16 mouse cellular contexts compared by ENCODE assay signal in the genomic region with DNA sequence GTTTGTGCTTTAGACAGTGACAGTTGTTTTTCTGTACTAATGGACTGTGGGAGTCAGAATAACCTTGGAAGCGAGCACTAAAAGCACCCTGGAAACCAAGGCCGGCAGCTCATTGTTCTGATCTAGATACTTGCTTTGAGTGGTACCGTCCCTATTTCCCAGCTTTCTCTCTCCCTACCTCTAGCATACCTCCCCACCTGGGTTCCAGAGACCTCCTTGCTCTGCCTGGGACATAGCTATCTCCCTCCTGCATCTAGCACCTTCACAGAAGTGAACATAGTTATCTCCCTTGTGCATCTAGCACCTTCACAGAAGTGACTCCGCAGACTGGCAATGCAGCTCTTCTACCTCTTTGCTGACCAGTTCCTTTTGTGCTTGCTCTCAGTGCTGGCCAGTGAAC. TPM values are rescaled to one million over a fixed set of nuclear protein-coding genes. Genes with fewer than 3 reads are reported as not detected.
DNase-seq lines count a peak whose midpoint lies in the region; ATAC-seq lines count a peak whose summit lies in the region.
"Had no signal": no experiment of that assay in that cellular context is flagged by ENCODE, and none has a peak within 500 bp of the region (broad histone marks: within the 10 kb centered on the region; RNA-seq: fewer than 3 reads in every experiment).

No protein-coding gene starts in this region.

- no peak overlapping the region for H3K4me2 ChIP-seq in forebrain, embryonic 11.5 days (ENCODE audit: low read depth, low read length, severe bottlenecking)
- no peak overlapping the region for H3K4me2 ChIP-seq in midbrain, embryonic 13.5 days (replicated peaks)
- H3K4me2 ChIP-seq: embryonic facial prominence, embryonic 15.5 days had no signal

- 0 out of 2 replicates have a peak overlapping the region, but pooled peaks have one; percentile 56 for H3K27ac ChIP-seq in forebrain, embryonic 10.5 days
- H3K27ac ChIP-seq in forebrain, embryonic 11.5 days (ENCODE audit: low read depth, low read length) = no peak overlapping the region
- peak overlapping the region; percentile 86 for H3K27ac ChIP-seq in midbrain, embryonic 13.5 days
- H3K27ac ChIP-seq: embryonic facial prominence, embryonic 15.5 days had no signal

- peaks cover 37% of the 10 kb centered on the region for H3K4me1 ChIP-seq in forebrain, embryonic 10.5 days
- no peaks in the 10 kb centered on the region for H3K4me1 ChIP-seq in forebrain, embryonic 11.5 days (replicated peaks; ENCODE audit: control insufficient read depth, insufficient read depth, low read length)
- H3K4me1 ChIP-seq in midbrain, embryonic 13.5 days (replicated peaks) = peaks cover 29% of the 10 kb centered on the region
- H3K4me1 ChIP-seq: embryonic facial prominence, embryonic 15.5 days had no signal

- WGBS in forebrain, embryonic 10.5 days = 77% methylated on average over 4 of the region's 4 CpGs
- 73% methylated on average over 4 of the region's 4 CpGs for WGBS in forebrain, embryonic 11.5 days
- 65% methylated on average over 4 of the region's 4 CpGs for WGBS in midbrain, embryonic 13.5 days

- ATAC-seq in forebrain, embryonic 11.5 days (replicated peaks; ENCODE audit: low FRiP score) = no peak
- no peak for ATAC-seq in midbrain, embryonic 13.5 days
- no peak for ATAC-seq in activated CD4-positive, CD25-positive, alpha-beta regulatory T cell, adult 4 months

- intact Hi-C loops in left cerebral cortex, postnatal 4 days (cut with DNase I) = no loop called here

- no peaks in the 10 kb centered on the region for H3K9me3 ChIP-seq in forebrain, embryonic 10.5 days
- H3K9me3 ChIP-seq in forebrain, embryonic 11.5 days (ENCODE audit: control insufficient read depth, low read length) = no peaks in the 10 kb centered on the region
- no peaks in the 10 kb centered on the region for H3K9me3 ChIP-seq in midbrain, embryonic 13.5 days
- H3K9me3 ChIP-seq: embryonic facial prominence, embryonic 15.5 days had no signal

- H3K4me3 ChIP-seq in forebrain, embryonic 10.5 days = no peak overlapping the region
- no peak overlapping the region for H3K4me3 ChIP-seq in forebrain, embryonic 11.5 days (ENCODE audit: low read depth, low read length)
- H3K4me3 ChIP-seq in midbrain, embryonic 13.5 days (replicated peaks) = no peak overlapping the region
- H3K4me3 ChIP-seq: embryonic facial prominence, embryonic 15.5 days had no signal

- H3K9ac ChIP-seq in forebrain, embryonic 11.5 days (ENCODE audit: low read length) = no peak overlapping the region
- no peak overlapping the region for H3K9ac ChIP-seq in midbrain, embryonic 13.5 days (replicated peaks)
- H3K9ac ChIP-seq: embryonic facial prominence, embryonic 15.5 days had no signal

- H3K27me3 ChIP-seq in forebrain, embryonic 10.5 days (ENCODE audit: poor library complexity, severe bottlenecking) = peaks cover 99% of the 10 kb centered on the region
- peaks cover 14% of the 10 kb centered on the region for H3K27me3 ChIP-seq in forebrain, embryonic 11.5 days (ENCODE audit: control insufficient read depth, insufficient read depth, low read length)
- H3K27me3 ChIP-seq in midbrain, embryonic 13.5 days = peaks cover 53% of the 10 kb centered on the region
- H3K27me3 ChIP-seq: CH12.LX had no signal

- DNase-seq in forebrain, embryonic 10.5 days (ENCODE audit: extremely low spot score, low spot score) = no peak
- DNase-seq in forebrain, embryonic 11.5 days (ENCODE audit: low spot score) = no peak
- DNase-seq in urinary bladder, adult 2 months (ENCODE audit: low spot score) = peak; percentile 3
- DNase-seq in urinary bladder, postnatal 36 days (ENCODE audit: low spot score in 2 of 2) = no peak
- DNase-seq in left cerebral cortex, postnatal 4 days = no peak
- DNase-seq: adrenal gland, postnatal 25 days; cerebellum, adult 18-20 months; heart, adult 18-20 months; kidney, adult 9 months; kidney, postnatal 36 days; lung, adult 18-20 months; spleen, adult 18-20 months had no signal

- no peaks in the 10 kb centered on the region for H3K36me3 ChIP-seq in forebrain, embryonic 10.5 days (replicated peaks)
- H3K36me3 ChIP-seq in forebrain, embryonic 11.5 days (ENCODE audit: control insufficient read depth, insufficient read depth, low read length) = no peaks in the 10 kb centered on the region
- H3K36me3 ChIP-seq in midbrain, embryonic 13.5 days = no peaks in the 10 kb centered on the region
- H3K36me3 ChIP-seq: embryonic facial prominence, embryonic 15.5 days had no signal

RNA-seq across cellular contexts. Expression of a gene that starts 9.6 kb away (rescaled TPM):
- 209 and 217 TPM in 2 replicates for polyA plus RNA-seq in forebrain, embryonic 10.5 days (2016; fragmentation: Nextera tagmentation; extraction: Ambion mirVana)
- polyA plus RNA-seq in forebrain, embryonic 11.5 days (2014; fragmentation: Nextera tagmentation; extraction: Ambion mirVana) = 228 TPM in 2 replicates
- polyA plus RNA-seq in urinary bladder, adult 2 months (2012; rRNA removed) = 67.9 and 70.6 TPM in 2 replicates
- 322 and 354 TPM in 2 replicates for polyA plus RNA-seq in midbrain, embryonic 13.5 days (2015; fragmentation: Nextera tagmentation; extraction: Ambion mirVana)
- 100 to 1,000 TPM; 171 to 197 TPM for total RNA-seq in left cerebral cortex, postnatal 4 days (2021)
- 10 to 100 TPM; 44.0 to 44.2 TPM for polyA plus RNA-seq in activated CD4-positive, CD25-positive, alpha-beta regulatory T cell, adult 4 months (2017; shearing (Covaris generic))
